Mouse (Mus musculus) erythroblast, embryonic 14.5 days (primary cell): ENCODE results near the gene Bglap. TPM values are rescaled to one million over a fixed set of nuclear protein-coding genes. Genes with fewer than 3 reads are reported as not detected.
"Not testable (repeated sequence)": the region's sequence is repeated elsewhere in the genome, so short reads cannot be mapped to it uniquely, and the experiment has no call there.

Experiments used
- H3K27me3 ChIP-seq: 2 replicates; pipeline ENCODE4 v1.6.1; 2012; ENCODE audit warnings: inconsistent platforms; ENCODE audit not compliant: control insufficient read depth
- H3K36me3 ChIP-seq: 2 replicates; pipeline ENCODE4 v1.6.1; 2012; ENCODE audit warnings: mild to moderate bottlenecking, inconsistent platforms; ENCODE audit not compliant: control insufficient read depth
- H3K4me1 ChIP-seq: 2 replicates; pipeline ENCODE4 v1.6.1; 2012; ENCODE audit warnings: inconsistent platforms; ENCODE audit not compliant: control insufficient read depth
- H3K4me3 ChIP-seq: replicated peaks from 2 replicates; pipeline ENCODE3; 2012; ENCODE audit warnings: moderate library complexity, mild to moderate bottlenecking, inconsistent platforms
- H3K9me3 ChIP-seq: 2 replicates; pipeline ENCODE4 v1.6.1; 2012; ENCODE audit warnings: low read length, inconsistent platforms, mixed read lengths; ENCODE audit not compliant: control insufficient read depth
- GATA1 ChIP-seq: IDR thresholded peaks from 2 replicates; pipeline ENCODE4 v1.6.1; 2012; ENCODE audit warnings: low read length, inconsistent platforms, mixed read lengths
- TAL1 ChIP-seq: IDR thresholded peaks from 3 replicates; pipeline ENCODE4 v1.6.1; 2012; ENCODE audit warnings: low read length, inconsistent platforms, mixed read lengths
- polyA plus RNA-seq: library from polyadenylated mRNA; stranded (reverse); fragments of >175 nt; gene quantifications from 2 replicates; pipeline ENCODE4 v1.2.3, GENCODE M21; 2012

The Bglap gene
- polyA plus RNA-seq, 1 experiment = not detected

- H3K36me3 ChIP-seq = peaks cover 30% of the 10 kb centered on the region
- H3K4me1 ChIP-seq = peaks cover 53% of the 10 kb centered on the region
- H3K9me3 ChIP-seq = peaks cover 35% of the 10 kb centered on the region
- not testable (repeated sequence) for H3K4me3 ChIP-seq
- peaks cover 27% of the 10 kb centered on the region for H3K27me3 ChIP-seq
Observed at GRCm38 (mm10) chr3:88366830-88367428, 17.3 kb downstream of the Bglap start.

DNA sequence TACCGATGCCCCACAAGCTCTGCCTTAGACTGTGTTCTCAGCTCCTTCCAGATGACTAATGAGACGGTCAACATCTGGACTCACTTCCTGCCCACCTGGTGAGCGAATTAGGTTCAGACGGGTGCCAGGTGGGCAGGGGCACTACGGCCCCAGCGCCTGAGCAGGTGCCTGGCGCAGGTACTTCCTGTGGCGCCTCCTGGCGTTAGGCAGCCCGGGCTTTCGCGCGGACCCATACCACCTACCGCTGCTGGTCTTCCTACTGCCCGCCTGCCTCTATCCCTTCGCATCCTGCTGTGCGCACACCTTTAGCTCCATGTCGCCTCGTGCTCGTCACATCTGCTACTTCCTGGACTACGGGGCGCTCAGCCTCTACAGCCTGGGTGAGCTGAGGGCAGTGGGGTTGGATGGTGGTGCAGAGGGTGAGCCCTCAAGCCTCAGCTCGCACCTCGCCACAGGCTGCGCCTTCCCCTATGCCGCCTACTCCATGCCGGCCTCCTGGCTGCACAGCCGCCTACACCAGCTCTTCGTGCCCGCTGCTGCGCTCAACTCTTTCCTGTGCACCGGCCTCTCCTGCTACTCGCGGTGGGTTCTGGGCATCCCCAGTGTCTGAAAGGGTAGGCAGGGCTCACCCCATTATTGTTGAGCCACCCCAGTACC lies 18.4 kb downstream of the Bglap start:
- TF ChIP-seq GATA1 (no peak), TAL1 (no peak)
- Histone ChIP-seq H3K27me3 (peaks cover 27% of the 10 kb centered on the region), H3K9me3 (peaks cover 25% of the 10 kb centered on the region), H3K36me3 (peaks cover 41% of the 10 kb centered on the region), H3K4me1 (peaks cover 64% of the 10 kb centered on the region), H3K4me3 (peak overlapping the region; percentile 69)

DNA sequence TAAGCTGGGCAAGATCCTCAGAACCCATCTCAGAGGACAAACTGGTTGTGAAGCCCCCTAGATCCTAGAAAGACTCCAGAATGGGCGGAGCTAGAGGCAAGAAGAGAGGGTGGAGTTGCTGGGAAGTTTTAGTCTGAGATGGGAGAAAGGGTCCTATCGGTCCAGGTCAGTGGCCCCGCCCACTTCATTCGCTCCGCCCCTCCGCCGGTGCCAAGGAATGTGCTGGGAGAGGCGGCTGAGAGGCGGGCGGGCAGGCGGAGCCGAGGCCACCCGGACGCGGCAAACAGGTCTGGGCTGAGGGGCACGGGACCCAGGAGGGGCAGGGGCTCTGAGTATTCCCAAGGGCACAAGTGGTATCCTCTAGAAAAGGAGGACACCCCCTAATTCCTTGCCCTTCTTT lies 19.9 kb downstream of the Bglap start, which contains the start of gene Paqr6:
Paqr6 (plus strand) TSS at position 248 of the 400 bp plus-strand sequence.
- Histone ChIP-seq H3K4me1 (peaks cover 79% of the 10 kb centered on the region), H3K9me3 (peaks cover 11% of the 10 kb centered on the region), H3K4me3 (peak within 1 kb of the TSS; percentile 69), H3K27me3 (peaks cover 27% of the 10 kb centered on the region), H3K36me3 (peaks cover 56% of the 10 kb centered on the region)
- no peak for TF ChIP-seq TAL1
- no peak for TF ChIP-seq GATA1

GRCm38 (mm10) chr3:88363700-88364099 lies 20.6 kb downstream of the Bglap start:
- peak overlapping the region; percentile 69 for H3K4me3 ChIP-seq
- peaks cover 5% of the 10 kb centered on the region; the same call in 1 of the 2 replicates for H3K9me3 ChIP-seq
- peaks cover 63% of the 10 kb centered on the region for H3K36me3 ChIP-seq
- peak; percentile 59 for TF ChIP-seq GATA1
- peak; percentile 78 for TF ChIP-seq TAL1
- peaks cover 27% of the 10 kb centered on the region for H3K27me3 ChIP-seq
- peaks cover 81% of the 10 kb centered on the region for H3K4me1 ChIP-seq

GRCm38 (mm10) chr3:88361612-88362313 lies 22.5 kb downstream of the Bglap start:
- peaks cover 79% of the 10 kb centered on the region for H3K36me3 ChIP-seq
- H3K9me3 ChIP-seq = peaks cover 5% of the 10 kb centered on the region; the same call in 1 of the 2 replicates
- peaks cover 21% of the 10 kb centered on the region for H3K27me3 ChIP-seq
- TF ChIP-seq GATA1 (no peak), TAL1 (no peak)
- H3K4me3 ChIP-seq = no peak overlapping the region
- peaks cover 74% of the 10 kb centered on the region for H3K4me1 ChIP-seq

- Histone ChIP-seq H3K27me3 (peaks cover 15% of the 10 kb centered on the region), H3K4me1 (peaks cover 69% of the 10 kb centered on the region), H3K9me3 (peaks cover 5% of the 10 kb centered on the region; the same call in 1 of the 2 replicates), H3K4me3 (no peak overlapping the region), H3K36me3 (peaks cover 84% of the 10 kb centered on the region)
- TF ChIP-seq GATA1 (no peak), TAL1 (no peak)
Observed at GRCm38 (mm10) chr3:88361096-88361495, 23.2 kb downstream of the Bglap start.

- Histone ChIP-seq H3K36me3 (peaks cover 88% of the 10 kb centered on the region), H3K4me1 (peaks cover 58% of the 10 kb centered on the region)
- TF ChIP-seq GATA1 (no peak), TAL1 (no peak)
Observed at GRCm38 (mm10) chr3:88359989-88360388, 24.3 kb downstream of the Bglap start.

DNA sequence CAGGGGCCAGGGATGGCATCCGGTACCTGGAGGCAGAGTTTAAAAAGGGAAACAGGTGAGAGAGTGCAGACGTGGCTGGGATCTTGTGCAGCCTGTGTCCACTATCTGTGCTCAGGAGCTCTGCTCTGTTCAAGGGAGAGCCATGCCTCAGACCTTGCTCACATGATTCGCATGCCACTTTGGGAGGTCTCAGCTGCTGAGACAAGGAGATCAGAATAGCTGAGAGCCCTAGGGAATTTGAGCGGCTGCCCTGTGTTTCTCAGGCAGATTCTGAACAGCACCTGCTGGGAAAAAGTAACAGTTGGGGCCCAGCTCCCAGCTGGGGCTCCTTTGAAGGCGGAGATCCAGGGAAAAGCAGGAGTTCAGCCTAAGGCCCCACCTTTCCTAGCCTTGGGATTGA lies 24.7 kb downstream of the Bglap start:
- H3K4me3 ChIP-seq = no peak overlapping the region
- H3K27me3 ChIP-seq = no peaks in the 10 kb centered on the region
- H3K36me3 ChIP-seq = peaks cover 92% of the 10 kb centered on the region
- no peaks in the 10 kb centered on the region for H3K9me3 ChIP-seq
- no peak for TF ChIP-seq TAL1
- TF ChIP-seq GATA1 = no peak
- peaks cover 54% of the 10 kb centered on the region for H3K4me1 ChIP-seq

More at GRCm38 (mm10) chr3:88359989-88360388, 24.3 kb downstream of the Bglap start:
- Histone ChIP-seq H3K27me3 (peaks cover 4% of the 10 kb centered on the region), H3K9me3 (no peaks in the 10 kb centered on the region), H3K4me3 (no peak overlapping the region)
